Mouse (Mus musculus) spleen, adult 12 weeks (tissue): Measurements from ENCODE around the gene Nsd1.

Experiments
- DNase-seq: peaks from one replicate; pipeline ENCODE4 v3.0.0; 2022; ENCODE audit warnings: low spot score

The Nsd1 gene

DNA sequence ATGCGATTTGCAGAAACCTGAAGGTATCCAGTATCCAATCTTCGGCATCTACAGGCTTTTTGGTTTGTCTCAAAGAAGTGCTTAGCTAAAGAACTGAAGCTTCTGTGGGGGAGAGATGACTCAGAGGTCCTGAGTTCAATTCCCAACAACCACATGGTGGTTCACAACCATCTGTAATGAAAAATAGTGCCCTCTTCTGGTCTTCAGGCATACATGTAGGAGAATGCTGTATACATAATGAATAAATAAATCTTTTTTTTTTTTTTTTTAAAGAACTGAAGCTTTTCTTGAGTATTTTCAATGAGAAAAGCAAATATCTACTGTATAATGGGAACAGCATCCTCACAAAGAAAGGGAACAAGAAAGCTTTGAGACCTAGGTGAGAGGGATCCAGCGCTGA lies 49.1 kb downstream of the Nsd1 start:
- no peak for DNase-seq

DNA sequence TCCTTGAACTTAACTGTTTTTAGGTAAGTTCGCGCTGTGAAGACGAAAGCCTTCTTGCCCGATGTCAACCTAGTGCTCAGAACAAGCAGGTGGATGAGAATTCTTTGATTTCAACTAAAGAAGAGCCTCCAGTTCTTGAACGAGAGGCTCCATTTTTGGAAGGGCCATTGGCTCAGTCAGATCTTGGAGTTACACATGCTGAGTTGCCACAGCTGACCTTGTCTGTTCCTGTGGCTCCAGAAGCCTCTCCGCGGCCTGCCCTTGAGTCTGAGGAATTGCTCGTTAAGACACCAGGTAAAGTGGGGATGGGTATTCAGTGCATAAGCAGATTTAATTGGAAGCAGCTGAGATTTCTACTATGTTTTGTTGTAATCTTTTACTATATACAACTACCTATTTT lies 51.9 kb downstream of the Nsd1 start:
- no peak for DNase-seq

GRCm38 (mm10) chr13:55262096-55262495 lies 52.5 kb downstream of the Nsd1 start:
- no peak for DNase-seq

DNA sequence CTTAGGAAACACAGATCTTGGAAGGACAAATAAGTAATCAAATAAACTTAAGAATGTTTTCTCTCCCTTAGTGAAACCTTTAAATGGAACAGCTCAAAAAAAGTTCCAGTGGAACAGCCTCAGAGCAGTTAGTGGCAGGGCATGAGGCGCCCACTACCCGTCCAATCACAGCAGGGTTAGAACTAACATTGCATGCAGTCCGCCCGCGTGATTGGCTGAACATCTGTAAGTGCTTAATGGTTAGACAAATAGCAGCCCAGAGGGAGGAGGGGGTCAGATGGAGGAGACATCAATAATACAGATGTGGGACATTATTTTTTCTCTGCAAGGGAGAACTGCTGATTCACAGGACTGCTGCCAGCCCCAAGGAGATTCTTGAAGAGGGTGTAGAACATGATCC lies 67.6 kb downstream of the Nsd1 start:
- no peak for DNase-seq

DNA sequence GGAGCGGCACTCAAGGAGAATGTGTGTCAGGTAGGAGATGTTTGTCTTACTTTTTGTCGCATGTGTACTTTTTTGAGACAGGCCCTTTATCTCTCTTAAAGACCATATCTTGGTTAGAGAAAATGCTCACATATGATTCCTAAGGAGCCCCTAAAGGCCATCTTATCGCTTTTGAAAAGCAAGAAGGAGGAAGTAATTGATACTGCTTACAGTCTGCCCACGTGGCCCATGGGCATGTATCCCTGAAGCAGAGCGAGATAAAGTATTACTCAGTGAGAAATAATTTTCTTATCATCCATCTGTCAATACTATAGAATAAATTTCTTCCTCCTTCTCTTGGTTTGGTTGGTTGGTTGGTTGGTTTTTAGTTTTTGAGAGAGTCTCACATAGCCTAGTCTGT lies 68.1 kb downstream of the Nsd1 start:
- DNase-seq = no peak

DNA sequence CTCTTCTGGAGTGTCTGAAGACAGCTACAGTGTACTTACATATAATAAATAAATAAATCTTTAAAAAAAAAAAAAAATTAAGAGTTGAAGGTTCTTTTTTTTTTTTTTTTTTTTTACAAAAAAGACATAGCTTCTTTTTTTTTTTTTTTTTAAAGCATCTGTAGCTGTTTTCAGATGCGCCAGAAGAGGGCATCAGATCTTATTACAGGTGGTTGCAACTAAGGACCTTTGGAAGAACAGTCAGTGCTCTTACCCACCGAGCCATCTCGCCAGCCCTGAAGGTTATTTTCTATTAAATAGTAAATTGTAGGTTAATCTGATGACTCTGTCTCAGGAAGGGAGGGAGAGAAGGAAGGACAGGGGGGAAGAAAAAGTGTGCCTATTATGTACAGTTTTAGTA lies 79.3 kb downstream of the Nsd1 start:
- DNase-seq = no peak

DNA sequence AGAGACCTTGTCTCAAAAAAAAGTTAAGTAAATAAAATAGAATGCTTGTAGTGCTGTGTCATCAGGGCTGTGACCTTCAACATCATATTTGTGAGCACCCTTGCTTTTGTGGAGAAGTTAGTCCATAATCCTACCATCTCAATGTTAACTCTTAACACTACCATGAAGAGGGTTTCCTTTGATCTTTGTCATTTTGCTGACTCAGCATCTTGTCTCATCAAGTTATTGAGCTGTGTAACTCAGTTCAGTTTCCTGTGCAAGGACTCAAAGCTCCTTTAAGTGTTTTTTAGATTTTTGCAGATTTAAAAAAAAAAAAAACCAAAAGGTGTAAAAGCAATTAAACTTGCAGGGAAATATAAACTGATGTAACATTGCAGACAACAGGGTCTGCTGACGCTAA lies 87.2 kb downstream of the Nsd1 start:
- no peak for DNase-seq

- DNase-seq = no peak
These were observed 91.3 kb downstream of the Nsd1 start for GRCm38 (mm10) chr13:55300913-55301312.

- DNase-seq = no peak
These were observed 102.5 kb downstream of the Nsd1 start for GRCm38 (mm10) chr13:55312028-55312630.

DNA sequence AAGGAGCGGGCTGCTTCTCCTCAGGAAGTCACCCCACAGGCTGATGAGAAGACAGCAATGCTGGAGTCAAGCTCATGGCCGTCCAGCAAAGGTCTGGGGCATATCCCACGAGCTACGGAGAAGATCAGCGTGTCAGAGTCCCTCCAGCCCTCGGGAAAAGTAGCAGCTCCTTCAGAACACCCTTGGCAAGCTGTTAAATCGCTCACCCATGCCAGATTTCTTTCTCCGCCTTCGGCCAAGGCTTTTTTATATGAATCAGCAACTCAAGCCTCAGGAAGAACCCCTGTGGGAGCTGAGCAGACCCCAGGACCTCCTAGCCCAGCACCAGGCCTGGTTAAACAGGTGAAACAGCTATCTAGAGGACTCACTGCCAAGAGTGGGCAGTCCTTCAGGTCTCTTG lies 103.5 kb downstream of the Nsd1 start:
- DNase-seq = no peak

DNA sequence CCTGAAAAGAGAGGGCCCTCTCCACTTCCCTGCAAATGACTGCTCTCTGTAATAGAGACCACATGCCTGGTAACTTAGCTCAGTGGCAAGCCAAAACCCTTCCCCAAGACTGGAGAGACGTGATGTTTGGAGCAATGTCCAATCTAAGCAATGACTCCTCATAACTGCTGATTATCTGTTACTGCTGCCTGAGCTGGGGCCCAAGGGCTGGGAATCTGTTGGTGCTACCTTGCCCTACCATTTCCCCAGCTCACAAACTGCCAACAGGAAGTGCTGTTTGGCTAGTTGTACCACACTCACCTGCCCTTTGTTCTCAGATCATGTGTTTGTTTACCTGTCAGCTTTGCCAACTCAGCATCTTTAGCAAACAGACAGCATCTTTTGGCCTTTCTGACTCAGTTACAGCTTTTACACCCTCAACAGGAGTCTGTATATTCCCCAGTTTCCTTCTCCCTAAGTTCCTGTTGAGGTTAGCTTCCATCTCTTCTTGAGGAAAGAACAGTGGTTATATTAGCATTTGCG lies 105.4 kb downstream of the Nsd1 start:
- DNase-seq = no peak

DNA sequence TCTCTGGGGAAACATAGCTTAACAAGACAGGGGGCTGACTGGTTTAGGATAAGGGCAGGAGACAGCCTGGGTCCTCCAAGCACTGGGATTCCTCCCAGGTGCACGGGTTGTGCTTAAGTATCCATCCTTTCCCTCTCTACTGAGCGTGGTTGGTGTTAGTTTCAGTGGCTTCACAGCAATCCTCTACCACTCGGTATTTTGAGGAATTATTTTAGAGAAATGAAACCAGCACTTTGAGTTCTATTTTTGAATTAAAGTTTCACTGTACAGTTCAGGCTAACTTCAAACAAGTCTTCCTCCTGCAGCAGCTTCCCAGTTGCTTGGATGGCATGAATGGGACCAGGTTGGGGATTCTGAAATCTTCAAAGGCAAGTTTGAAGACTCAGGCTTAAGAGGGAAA lies 108.8 kb downstream of the Nsd1 start:
- no peak for DNase-seq

DNA sequence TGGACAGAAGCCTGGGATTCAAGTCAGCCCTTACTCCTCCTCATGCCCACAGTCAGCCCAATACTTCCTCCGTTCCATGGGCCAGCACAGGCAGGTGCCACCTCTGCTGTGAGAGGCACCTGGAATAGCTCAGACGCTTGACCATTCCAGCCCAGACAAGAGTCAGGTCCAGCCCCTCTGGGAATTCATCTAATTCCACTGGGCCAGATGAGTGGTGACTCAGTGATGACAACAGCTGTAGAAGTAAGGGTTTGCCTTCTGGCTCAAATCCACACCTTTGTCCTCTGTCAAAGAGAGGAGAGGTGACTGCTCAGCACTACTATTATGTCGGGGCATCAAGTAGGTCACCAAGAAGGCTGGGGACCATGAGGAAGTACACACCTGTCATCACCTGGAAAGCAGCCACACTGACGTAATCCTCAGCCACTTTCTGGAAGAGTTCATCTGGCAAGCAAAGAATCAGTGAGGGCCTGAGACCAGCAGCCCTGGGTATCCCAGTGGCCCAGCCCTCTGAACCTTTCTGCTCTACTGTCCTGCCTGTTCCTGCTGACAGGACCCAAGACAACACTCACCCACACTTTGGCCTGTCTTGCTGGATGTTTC lies 110.5 kb downstream of the Nsd1 start, which contains the start of gene Prelid1:
Gene Prelid1 (plus strand): TSS at position 570 of the 603 bp plus-strand sequence.
- DNase-seq = no peak

GRCm38 (mm10) chr13:55321434-55322129 lies 112.0 kb downstream of the Nsd1 start, which contains the start of gene Rab24:
Rab24 (minus strand) TSS chr13:55321946.
- peak; percentile 81 for DNase-seq

DNA sequence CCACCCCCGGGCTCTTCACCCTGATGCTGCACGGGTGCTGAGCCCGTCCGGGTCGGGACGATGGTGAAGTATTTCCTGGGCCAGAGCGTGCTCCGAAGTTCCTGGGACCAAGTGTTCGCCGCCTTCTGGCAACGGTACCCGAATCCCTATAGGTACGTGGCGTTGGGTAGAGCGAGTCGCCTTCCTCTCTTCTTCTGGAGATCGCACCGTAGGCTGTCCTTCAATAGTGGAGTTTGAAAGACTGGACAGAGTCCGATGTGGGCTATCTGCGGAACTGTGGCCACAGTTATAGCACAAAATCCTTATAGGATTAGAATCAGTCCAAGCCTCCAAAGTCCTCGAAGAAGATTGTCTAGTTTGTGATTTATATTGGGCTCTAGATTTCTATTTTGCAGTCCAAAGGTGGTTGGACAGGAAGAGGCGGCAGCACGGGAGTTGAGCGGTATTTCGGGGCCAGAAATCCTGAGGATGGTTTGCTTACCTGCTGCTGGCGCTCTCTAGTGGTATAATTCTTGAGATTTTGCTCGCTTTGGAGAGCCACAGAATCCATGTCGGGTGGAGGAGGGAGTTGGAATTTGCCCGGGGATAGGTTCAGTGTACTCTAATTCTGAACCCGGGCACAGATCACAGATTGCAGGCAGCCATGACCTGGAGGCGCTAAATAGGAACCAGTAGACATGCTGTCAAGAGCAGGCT lies 112.7 kb downstream of the Nsd1 start:
- DNase-seq = peak; percentile 16

DNA sequence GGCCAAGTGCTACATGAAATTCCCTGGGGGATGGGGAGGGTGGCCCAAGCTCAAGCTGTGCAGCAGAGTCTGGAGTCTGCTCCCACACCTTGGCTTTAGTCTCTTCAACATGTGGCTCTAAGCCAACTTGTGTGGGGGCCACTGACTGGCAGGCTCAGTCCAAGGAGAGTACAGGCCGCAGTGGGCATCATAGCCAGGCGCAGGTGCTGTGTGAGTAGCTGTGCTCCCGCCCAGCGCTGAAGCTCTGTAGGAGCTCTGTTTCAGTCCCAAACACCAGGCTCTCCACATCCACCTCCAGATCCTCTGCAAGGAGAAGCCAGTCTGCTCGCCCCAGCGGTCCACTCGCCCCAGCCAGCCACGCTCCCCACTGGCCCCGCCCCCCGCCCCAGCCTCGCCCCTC lies 116.0 kb downstream of the Nsd1 start:
- DNase-seq = no peak

- DNase-seq = no peak
These were observed 117.6 kb downstream of the Nsd1 start for GRCm38 (mm10) chr13:55327169-55327568.

- peak; percentile 83 for DNase-seq
These were observed 118.1 kb downstream of the Nsd1 start for GRCm38 (mm10) chr13:55327633-55328032.

DNA sequence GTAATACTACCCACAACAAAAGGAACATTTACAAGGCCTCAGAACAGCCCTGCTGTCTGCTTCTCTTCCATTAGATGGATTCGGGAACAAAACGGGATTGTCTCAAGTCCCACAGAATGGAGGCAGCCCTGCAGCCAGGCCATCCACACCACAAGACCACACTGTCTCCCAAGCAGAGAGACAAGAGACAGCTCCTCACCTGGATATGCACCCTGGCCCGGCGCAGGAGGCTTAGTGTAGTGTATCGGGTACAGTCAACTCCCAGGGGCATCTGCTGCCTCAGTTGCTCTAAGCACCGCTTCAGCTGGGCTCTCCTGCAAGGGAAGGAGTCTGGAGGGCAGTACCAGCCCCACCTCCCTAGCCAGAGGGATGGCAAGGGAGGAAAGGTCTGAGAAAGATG lies 118.6 kb downstream of the Nsd1 start:
- DNase-seq = no peak

- no peak for DNase-seq
These were observed 119.1 kb downstream of the Nsd1 start for GRCm38 (mm10) chr13:55328641-55329040.

GRCm38 (mm10) chr13:55329109-55329682 lies 119.6 kb downstream of the Nsd1 start:
- DNase-seq = peak; percentile 57
